Mouse (Mus musculus): ENCODE measurements around the gene Anapc11. TPM values are rescaled to one million over a fixed set of nuclear protein-coding genes. Genes with fewer than 3 reads are reported as not detected.

Gene Anapc11
- polyA plus RNA-seq (2014; fragmentation: Nextera tagmentation; extraction: Ambion mirVana) = 210 and 266 TPM in 2 replicates

DNA sequence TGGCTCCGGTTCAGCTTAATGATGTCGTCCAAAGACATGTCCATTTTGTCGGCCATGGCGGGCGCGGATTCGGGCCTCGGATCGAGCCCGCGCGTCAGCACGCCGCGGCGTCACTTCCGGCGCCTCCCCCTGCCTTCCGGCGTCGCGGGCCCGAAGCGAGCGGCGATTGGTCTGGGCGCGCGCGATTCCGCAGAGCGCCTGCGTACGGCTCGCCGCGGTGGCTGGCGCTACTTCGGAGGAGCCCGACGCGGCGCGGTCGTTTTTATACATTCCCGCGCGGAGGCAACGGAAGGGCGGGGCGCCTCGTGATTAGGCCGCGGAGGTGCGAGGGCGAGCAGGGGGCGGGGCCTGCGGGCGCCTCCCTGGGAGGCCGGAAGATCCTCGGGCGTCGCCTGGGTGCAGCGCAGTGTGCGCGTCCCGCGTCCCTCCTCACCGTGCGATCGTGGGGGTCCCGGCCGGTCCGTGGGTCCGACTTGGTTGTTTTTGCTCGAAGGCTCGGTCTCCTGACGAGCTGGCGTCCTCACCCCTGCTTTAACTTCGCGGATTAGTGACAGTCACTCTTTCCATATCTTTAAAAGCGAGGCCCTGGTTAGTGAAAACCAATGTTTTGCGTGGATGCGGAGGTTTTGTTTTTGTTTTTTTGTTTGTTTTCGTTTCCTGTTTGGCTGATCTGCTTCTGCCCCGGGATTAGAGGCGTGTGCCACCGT is at the start of gene Anapc11, which contains the start of gene Alyref:
Anapc11 (plus strand) TSS at position 139 of the 707 bp plus-strand sequence.
Alyref (minus strand) TSS at position 83 of the 707 bp plus-strand sequence.
- Histone ChIP-seq H3K4me1 (ENCODE audit: control insufficient read depth, insufficient read depth, low read length) (peaks cover 17% of the 10 kb centered on the region), H3K4me2 (ENCODE audit: low read length) (peak within 1 kb of the TSS; percentile 96), H3K4me3 (replicated peaks; ENCODE audit: low read depth, low read length) (peak within 1 kb of the TSS; percentile 98), H3K9me3 (ENCODE audit: control insufficient read depth, low read length) (no peaks in the 10 kb centered on the region), H3K27ac (replicated peaks; ENCODE audit: low read depth, low read length) (peak within 1 kb of the TSS; percentile 88), H3K27me3 (ENCODE audit: control insufficient read depth, insufficient read depth, low read length) (no peaks in the 10 kb centered on the region), H3K9ac (replicated peaks; ENCODE audit: low read length) (peak within 1 kb of the TSS; percentile 97), H3K36me3 (ENCODE audit: control insufficient read depth, insufficient read depth, low read length) (peaks cover 54% of the 10 kb centered on the region)
- DNase-seq (peak; percentile 99), ATAC-seq (ENCODE audit: low FRiP score, low TSS enrichment) (peak; percentile 99)
- WGBS = under 1% methylated on average over 88 of the region's 88 CpGs

DNA sequence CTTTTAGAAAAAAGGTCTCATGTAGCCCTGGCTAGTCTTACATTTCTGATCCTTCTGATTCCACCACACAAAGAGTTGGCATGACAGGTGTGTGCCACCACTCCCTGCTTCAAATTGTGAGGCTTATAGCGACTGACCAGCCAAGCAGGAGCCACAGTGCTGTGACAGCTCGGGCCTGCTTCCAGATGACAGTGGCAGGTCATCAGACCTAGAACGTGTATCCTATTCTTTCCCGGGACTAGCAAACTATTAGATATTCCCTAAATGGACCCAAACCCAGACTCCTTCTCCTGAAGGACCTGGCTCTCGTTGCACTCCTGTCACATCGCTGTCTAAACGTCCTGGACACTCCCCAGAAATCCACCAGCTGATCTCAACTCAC is 49.4 kb upstream of the Anapc11 start:
- Histone ChIP-seq H3K27me3 (ENCODE audit: control insufficient read depth, insufficient read depth, low read length) (no peaks in the 10 kb centered on the region), H3K4me2 (ENCODE audit: low read length) (peak overlapping the region; percentile 94), H3K9me3 (ENCODE audit: control insufficient read depth, low read length) (no peaks in the 10 kb centered on the region), H3K4me3 (replicated peaks; ENCODE audit: low read depth, low read length) (peak overlapping the region; percentile 98), H3K36me3 (ENCODE audit: control insufficient read depth, insufficient read depth, low read length) (peaks cover 15% of the 10 kb centered on the region), H3K4me1 (ENCODE audit: control insufficient read depth, insufficient read depth, low read length) (peaks cover 18% of the 10 kb centered on the region), H3K27ac (replicated peaks; ENCODE audit: low read depth, low read length) (peak overlapping the region; percentile 81; the same call in 1 of the 2 replicates), H3K9ac (replicated peaks; ENCODE audit: low read length) (peak overlapping the region; percentile 93)
- DNase-seq (no peak), ATAC-seq (ENCODE audit: low FRiP score, low TSS enrichment) (no peak)
- 30% methylated on average over 7 of the region's 7 CpGs for WGBS

DNA sequence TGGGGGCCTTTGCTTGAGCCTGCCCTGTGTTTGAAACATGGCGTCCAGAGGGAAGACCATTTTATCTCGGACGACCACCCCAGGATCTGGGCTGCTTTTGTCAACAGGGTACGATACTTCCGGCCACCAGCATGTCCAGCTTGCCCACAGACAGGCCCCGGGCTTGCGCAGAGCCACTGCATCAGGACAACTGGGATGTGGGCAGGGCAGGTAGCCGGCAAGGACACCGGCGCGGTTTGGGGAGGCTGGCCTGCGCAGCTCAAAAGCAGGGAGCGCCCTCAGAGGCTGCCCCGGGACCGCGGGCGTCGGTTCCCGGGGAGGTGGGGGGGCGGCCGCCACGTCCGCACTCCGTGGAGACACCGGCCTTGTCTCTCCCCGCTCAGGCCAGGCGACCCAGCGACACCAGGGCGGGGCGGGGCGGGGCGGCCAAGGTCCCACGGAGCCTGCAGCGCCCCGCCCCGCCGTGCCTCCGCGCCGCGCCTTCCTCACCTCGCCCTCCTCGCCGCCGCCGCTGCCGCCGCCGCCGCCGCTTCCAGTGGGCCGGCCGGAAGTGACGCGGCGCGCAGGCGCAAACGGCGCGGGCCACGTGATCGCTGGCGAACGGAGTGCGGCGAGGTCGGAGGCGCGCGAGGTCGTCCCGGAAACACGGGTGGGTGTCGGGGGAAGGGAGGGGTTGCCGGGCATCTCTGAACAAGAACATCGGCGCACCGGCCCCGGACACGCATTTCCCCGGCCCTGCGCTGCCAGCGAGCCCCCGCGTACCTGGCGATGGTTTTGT is 48.9 kb upstream of the Anapc11 start, which contains the start of gene Mcrip1:
Mcrip1 (minus strand) TSS at position 560 of the 778 bp plus-strand sequence.
- no peaks in the 10 kb centered on the region for H3K9me3 ChIP-seq (ENCODE audit: control insufficient read depth, low read length)
- H3K9ac ChIP-seq (replicated peaks; ENCODE audit: low read length) = peak within 1 kb of the TSS; percentile 93
- DNase-seq (peak; percentile 97), ATAC-seq (ENCODE audit: low FRiP score, low TSS enrichment) (peak; percentile 90)
- peaks cover 9% of the 10 kb centered on the region for H3K36me3 ChIP-seq (ENCODE audit: control insufficient read depth, insufficient read depth, low read length)
- under 1% methylated on average over 69 of the region's 87 CpGs for WGBS
- no peaks in the 10 kb centered on the region for H3K27me3 ChIP-seq (ENCODE audit: control insufficient read depth, insufficient read depth, low read length)
- H3K4me2 ChIP-seq (ENCODE audit: low read length) = peak within 1 kb of the TSS; percentile 94
- peak within 1 kb of the TSS; percentile 81 for H3K27ac ChIP-seq (replicated peaks; ENCODE audit: low read depth, low read length)
- H3K4me1 ChIP-seq (ENCODE audit: control insufficient read depth, insufficient read depth, low read length) = peaks cover 18% of the 10 kb centered on the region
- peak within 1 kb of the TSS; percentile 98 for H3K4me3 ChIP-seq (replicated peaks; ENCODE audit: low read depth, low read length)

DNA sequence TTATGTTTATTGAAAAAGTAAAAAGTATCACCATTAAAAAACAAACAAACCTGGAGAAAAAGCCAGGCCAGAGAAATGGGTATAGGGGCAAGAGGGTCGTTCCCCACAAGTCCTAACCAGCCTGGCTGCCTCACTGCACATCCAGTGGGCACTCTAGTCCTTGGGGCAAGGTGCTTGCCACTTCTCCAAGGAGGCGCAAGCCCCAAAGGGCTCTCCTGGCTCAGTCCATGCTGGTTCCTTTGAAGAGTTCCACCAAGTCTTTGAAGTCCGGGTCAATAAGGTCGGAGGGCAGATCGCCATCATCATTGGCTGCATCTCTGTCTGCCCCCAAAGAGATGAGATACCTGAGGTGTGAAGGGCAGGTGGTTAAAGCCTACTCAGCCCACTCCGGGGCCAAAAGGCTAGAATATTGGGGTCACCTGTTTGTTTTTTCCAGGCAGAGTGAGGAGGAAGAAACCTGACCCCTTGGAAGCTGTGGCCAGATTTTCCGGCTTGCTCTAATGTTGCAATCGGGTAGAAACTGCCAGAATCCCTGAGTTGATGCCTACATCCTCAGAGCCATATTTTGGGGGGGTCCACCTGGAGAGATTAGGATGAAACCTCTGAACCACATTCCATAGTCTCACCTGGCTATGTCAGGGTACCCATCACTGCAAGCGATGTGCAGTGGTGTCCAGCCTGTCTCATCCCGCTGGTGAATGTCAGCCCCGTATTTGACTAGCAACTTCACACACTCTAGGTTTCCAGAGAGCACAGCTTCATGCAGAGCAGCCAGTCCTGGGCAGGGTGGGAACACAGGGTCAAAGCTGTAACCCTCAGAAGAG is 48.0 kb upstream of the Anapc11 start:
- H3K4me3 ChIP-seq (replicated peaks; ENCODE audit: low read depth, low read length) = peak overlapping the region; percentile 98
- DNase-seq = peak; percentile 10
- H3K4me1 ChIP-seq (ENCODE audit: control insufficient read depth, insufficient read depth, low read length) = peaks cover 18% of the 10 kb centered on the region
- H3K27me3 ChIP-seq (ENCODE audit: control insufficient read depth, insufficient read depth, low read length) = no peaks in the 10 kb centered on the region
- 72% methylated on average over 11 of the region's 11 CpGs for WGBS
- peak overlapping the region; percentile 93 for H3K9ac ChIP-seq (replicated peaks; ENCODE audit: low read length)
- no peaks in the 10 kb centered on the region for H3K9me3 ChIP-seq (ENCODE audit: control insufficient read depth, low read length)
- ATAC-seq (ENCODE audit: low FRiP score, low TSS enrichment) = 0 out of 2 replicates have a peak, but pooled peaks have one; percentile 31
- H3K27ac ChIP-seq (replicated peaks; ENCODE audit: low read depth, low read length) = peak overlapping the region; percentile 81
- H3K36me3 ChIP-seq (ENCODE audit: control insufficient read depth, insufficient read depth, low read length) = peaks cover under 1% of the 10 kb centered on the region
- H3K4me2 ChIP-seq (ENCODE audit: low read length) = peak overlapping the region; percentile 94

DNA sequence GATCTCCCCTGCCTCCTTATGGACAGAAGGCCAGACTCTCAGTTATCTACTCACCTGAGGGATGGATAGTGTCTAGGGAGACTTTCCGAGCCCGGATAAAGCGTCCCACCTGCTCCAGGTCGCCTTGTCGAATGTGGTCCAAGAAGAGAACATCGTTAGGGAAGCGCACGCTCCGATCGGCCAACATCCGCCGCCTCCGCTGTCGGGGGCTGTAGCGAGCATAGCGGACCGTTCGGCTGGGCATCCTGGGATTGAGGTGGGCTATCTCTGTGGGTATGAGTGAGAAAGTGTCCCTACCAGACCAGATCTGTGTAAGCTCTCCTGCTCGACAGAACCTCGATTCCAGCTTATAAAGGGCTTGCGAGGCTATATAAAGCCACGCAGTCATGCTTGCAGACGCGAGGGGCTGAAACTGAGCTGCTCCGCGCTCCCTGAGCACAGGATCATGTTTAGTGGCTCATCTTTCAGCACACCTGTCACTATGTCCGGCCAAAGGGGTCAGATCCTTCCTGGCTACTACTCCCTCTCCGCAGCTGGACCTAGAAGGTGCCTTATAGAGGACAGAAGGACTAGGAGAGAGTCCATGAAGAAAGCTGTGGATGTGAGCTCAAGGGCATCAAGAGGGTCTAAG is 47.3 kb upstream of the Anapc11 start, which contains the start of gene Ppp1r27:
Ppp1r27 (minus strand) TSS at position 323 of the 631 bp plus-strand sequence.
- H3K27ac ChIP-seq (replicated peaks; ENCODE audit: low read depth, low read length) = peak within 1 kb of the TSS; percentile 81
- H3K36me3 ChIP-seq (ENCODE audit: control insufficient read depth, insufficient read depth, low read length) = no peaks in the 10 kb centered on the region
- no peaks in the 10 kb centered on the region for H3K9me3 ChIP-seq (ENCODE audit: control insufficient read depth, low read length)
- H3K4me1 ChIP-seq (ENCODE audit: control insufficient read depth, insufficient read depth, low read length) = peaks cover 18% of the 10 kb centered on the region
- H3K4me3 ChIP-seq (replicated peaks; ENCODE audit: low read depth, low read length) = peak within 1 kb of the TSS; percentile 98
- DNase-seq (no peak), ATAC-seq (ENCODE audit: low FRiP score, low TSS enrichment) (no peak)
- H3K4me2 ChIP-seq (ENCODE audit: low read length) = peak within 1 kb of the TSS; percentile 94
- WGBS = 96% methylated on average over 28 of the region's 28 CpGs
- no peaks in the 10 kb centered on the region for H3K27me3 ChIP-seq (ENCODE audit: control insufficient read depth, insufficient read depth, low read length)
- peak within 1 kb of the TSS; percentile 93 for H3K9ac ChIP-seq (replicated peaks; ENCODE audit: low read length)

DNA sequence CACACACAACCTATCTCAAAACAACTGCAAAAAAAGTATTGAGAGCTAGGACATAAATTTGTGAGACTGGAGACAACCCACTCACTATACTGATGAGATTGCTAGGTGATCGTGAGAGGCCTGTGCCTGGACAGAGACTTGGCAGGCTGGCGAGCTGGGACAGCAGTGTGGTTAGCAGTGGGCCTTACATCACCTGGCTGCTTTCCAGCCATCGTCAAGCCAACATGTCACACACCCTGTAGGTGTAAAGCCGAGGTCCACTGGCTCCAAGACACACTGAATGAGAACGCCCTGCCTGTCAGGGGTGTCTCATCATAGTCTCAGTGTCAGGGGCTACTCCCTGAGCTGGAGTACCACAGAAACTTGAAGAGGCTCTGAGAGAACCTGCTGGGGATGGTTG is 45.5 kb upstream of the Anapc11 start:
- no peak for DNase-seq
- WGBS = 75% methylated on average over 5 of the region's 5 CpGs
- no peak for ATAC-seq (ENCODE audit: low FRiP score, low TSS enrichment)

DNA sequence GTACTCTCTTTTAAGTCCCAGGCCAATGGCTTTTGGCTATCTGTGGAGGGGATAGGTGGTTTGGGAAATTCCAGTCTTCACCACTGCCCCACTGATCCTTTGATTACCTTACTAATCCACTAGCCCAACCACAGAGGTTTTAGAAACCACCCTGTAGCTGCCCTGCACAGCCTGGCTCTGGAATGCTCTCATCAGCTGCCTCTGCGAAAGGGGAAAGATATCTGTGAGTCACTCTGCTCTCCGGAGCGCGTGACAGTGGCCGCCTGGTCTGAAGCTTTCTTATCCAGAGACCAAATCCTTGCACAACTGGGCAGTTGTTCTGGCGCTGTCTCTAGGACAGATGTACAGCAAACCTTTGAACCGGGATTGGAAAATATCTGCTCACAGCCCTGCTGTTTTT is 43.4 kb upstream of the Anapc11 start:
- no peaks in the 10 kb centered on the region for H3K27me3 ChIP-seq (ENCODE audit: control insufficient read depth, insufficient read depth, low read length)
- H3K9ac ChIP-seq (replicated peaks; ENCODE audit: low read length) = no peak overlapping the region
- no peak for DNase-seq
- peaks cover 6% of the 10 kb centered on the region for H3K4me1 ChIP-seq (ENCODE audit: control insufficient read depth, insufficient read depth, low read length)
- H3K4me3 ChIP-seq (replicated peaks; ENCODE audit: low read depth, low read length) = no peak overlapping the region
- ATAC-seq (ENCODE audit: low FRiP score, low TSS enrichment) = no peak
- no peak overlapping the region for H3K27ac ChIP-seq (replicated peaks; ENCODE audit: low read depth, low read length)
- H3K36me3 ChIP-seq (ENCODE audit: control insufficient read depth, insufficient read depth, low read length) = peaks cover 10% of the 10 kb centered on the region
- H3K9me3 ChIP-seq (ENCODE audit: control insufficient read depth, low read length) = peaks cover 6% of the 10 kb centered on the region; the same call in 1 of the 2 replicates
- WGBS = 83% methylated on average over 7 of the region's 7 CpGs
- H3K4me2 ChIP-seq (ENCODE audit: low read length) = no peak overlapping the region

More for the DNA sequence above, 45.5 kb upstream of the Anapc11 start:
- Histone ChIP-seq H3K4me1 (ENCODE audit: control insufficient read depth, insufficient read depth, low read length) (peaks cover 18% of the 10 kb centered on the region), H3K4me3 (replicated peaks; ENCODE audit: low read depth, low read length) (no peak overlapping the region), H3K27ac (replicated peaks; ENCODE audit: low read depth, low read length) (no peak overlapping the region), H3K36me3 (ENCODE audit: control insufficient read depth, insufficient read depth, low read length) (no peaks in the 10 kb centered on the region), H3K27me3 (ENCODE audit: control insufficient read depth, insufficient read depth, low read length) (no peaks in the 10 kb centered on the region), H3K9ac (replicated peaks; ENCODE audit: low read length) (no peak overlapping the region), H3K9me3 (ENCODE audit: control insufficient read depth, low read length) (peaks cover 5% of the 10 kb centered on the region; the same call in 1 of the 2 replicates), H3K4me2 (ENCODE audit: low read length) (no peak overlapping the region)
